Mouse (Mus musculus): Measurements from ENCODE around the gene Adam23.

DNA sequence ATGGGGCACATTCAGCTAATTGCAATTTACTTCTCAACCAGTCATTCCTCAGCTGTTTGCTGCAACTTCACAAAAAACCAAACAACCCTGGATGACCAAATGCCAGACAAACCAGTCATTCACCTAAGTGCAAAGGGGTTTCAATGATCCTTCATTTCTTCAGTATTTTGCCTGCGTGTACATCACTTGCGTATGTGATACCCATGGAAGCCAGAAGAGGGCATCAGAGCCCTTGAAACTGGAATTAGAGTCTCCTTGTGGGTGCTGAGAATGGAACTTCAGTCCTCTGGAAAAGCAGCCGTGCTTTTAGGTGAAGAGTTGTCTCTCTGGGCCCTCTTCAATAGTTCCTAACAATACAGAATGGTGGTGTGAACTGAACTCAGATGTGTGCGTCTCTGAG, 163.9 kb downstream of the Adam23 start:
- TF ChIP-seq CTCF (IDR thresholded peaks at IDR 0.05; ENCODE audit: borderline replicate concordance, extremely low read depth, insufficient read depth, insufficient read length) (no peak), POLR2A (IDR thresholded peaks at IDR 0.05; ENCODE audit: borderline replicate concordance, extremely low read depth, insufficient read depth, insufficient read length, poor library complexity, severe bottlenecking) (no peak)

Measured in brain, embryonic 14.5 days (tissue).